Mouse (Mus musculus) megakaryocyte, embryonic 14.5 days (primary cell): ENCODE data around the gene Ndufaf8.

ENCODE experiments used
- FLI1 ChIP-seq: IDR thresholded peaks from 2 replicates; pipeline ENCODE4 v1.6.1; 2012; ENCODE audit warnings: low read length, inconsistent platforms, mixed read lengths
- GATA1 ChIP-seq: IDR thresholded peaks from 3 replicates; pipeline ENCODE4 v1.6.1; 2012; ENCODE audit warnings: mixed read lengths, low read length, inconsistent platforms, borderline replicate concordance

DNA sequence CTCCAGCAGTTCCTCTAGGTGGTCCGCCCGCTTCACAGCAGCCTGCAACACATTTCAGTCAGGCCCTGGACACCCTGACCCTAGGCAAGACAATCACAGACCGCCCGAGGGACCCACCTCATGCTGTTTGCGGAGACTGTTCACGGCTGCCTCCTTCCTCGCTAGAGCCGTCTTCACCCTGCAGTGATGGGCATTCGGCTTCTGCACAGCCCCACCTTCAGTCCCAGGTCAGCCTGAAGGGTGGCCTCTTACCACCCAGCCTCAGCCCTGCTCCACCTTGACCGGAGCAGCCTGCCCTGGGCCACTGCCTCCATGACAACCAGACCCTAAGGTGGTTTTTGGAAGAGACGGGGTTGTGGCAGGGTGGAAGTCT is 34.1 kb upstream of the Ndufaf8 start:
- TF ChIP-seq GATA1 (no peak), FLI1 (no peak)
